In the genomic region with DNA sequence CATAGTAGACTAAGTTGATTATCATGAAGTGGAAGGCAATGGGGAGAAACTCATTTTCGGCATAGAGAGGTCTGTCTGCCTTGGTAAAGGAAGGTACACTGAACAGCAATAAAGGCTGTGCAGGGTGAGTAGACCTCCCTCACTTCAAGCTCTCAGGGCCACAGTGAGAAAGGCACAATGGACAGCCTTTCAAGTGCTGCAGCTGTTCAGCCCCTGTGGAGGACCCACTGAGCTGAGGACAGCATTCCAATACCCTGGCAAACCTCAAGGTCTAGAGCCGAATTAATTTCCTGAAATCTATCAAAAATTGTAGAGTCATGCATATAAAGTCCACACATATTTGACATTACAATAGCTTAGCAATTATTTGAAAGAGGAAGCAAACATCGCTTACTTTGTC, we compare ENCODE assay signal across 26 mouse cellular contexts.
"Had no signal": no experiment of that assay in that cellular context is flagged by ENCODE, and none has a peak within 500 bp of the region (broad histone marks: within the 10 kb centered on the region; RNA-seq: fewer than 3 reads in every experiment).

No protein-coding gene starts in this region.

- H3K4me1 ChIP-seq: heart, embryonic 10.5 days; heart, embryonic 12.5 days; hindbrain, embryonic 12.5 days; kidney, embryonic 15.5 days; liver, embryonic 13.5 days had no signal

- H3K4me3 ChIP-seq: gastrocnemius, adult 2 months; heart, embryonic 10.5 days; heart, embryonic 12.5 days; hindbrain, embryonic 10.5 days; hindbrain, embryonic 12.5 days; kidney, embryonic 15.5 days; layer of hippocampus, adult 2 months; left cerebral cortex, adult 2 months; limb, embryonic 13.5 days; liver, embryonic 13.5 days had no signal

- H3K36me3 ChIP-seq: heart, embryonic 10.5 days; heart, embryonic 12.5 days; hindbrain, embryonic 10.5 days; hindbrain, embryonic 12.5 days; kidney, embryonic 15.5 days; limb, embryonic 13.5 days; liver, embryonic 13.5 days had no signal

- DNase-seq: gastrocnemius, adult 2 months; gastrocnemius, postnatal 10 days; gastrocnemius, postnatal 25 days; heart, adult 18-20 months; heart, postnatal 10 days; heart, postnatal 4 days; kidney, adult 11 months; kidney, adult 2 months; kidney, adult 9 months; kidney, postnatal 14 days; kidney, postnatal 36 days; liver; liver, embryonic 13.5 days had no signal

- H3K27me3 ChIP-seq: heart, embryonic 12.5 days; hindbrain, embryonic 12.5 days; kidney, embryonic 15.5 days; limb, embryonic 13.5 days; liver, embryonic 13.5 days had no signal

- H3K9me3 ChIP-seq: heart, embryonic 10.5 days; heart, embryonic 12.5 days; hindbrain, embryonic 10.5 days; hindbrain, embryonic 12.5 days; kidney, embryonic 15.5 days; limb, embryonic 13.5 days; liver, embryonic 13.5 days had no signal

- H3K9ac ChIP-seq: heart, embryonic 12.5 days; hindbrain, embryonic 12.5 days; hindbrain, embryonic 14.5 days; kidney, embryonic 15.5 days; limb, embryonic 13.5 days; liver, embryonic 13.5 days had no signal

- H3K27ac ChIP-seq: gastrocnemius, adult 2 months; heart, embryonic 10.5 days; hindbrain, embryonic 10.5 days; hindbrain, embryonic 12.5 days; hindbrain, embryonic 14.5 days; kidney, embryonic 15.5 days; kidney, postnatal 0 days; layer of hippocampus, adult 2 months; left cerebral cortex, adult 2 months; limb, embryonic 13.5 days; liver, embryonic 13.5 days had no signal

- H3K4me2 ChIP-seq: heart, embryonic 12.5 days; hindbrain, embryonic 12.5 days; hindbrain, embryonic 14.5 days; kidney, embryonic 15.5 days; limb, embryonic 13.5 days; liver, embryonic 11.5 days; liver, embryonic 13.5 days had no signal

- ATAC-seq: hindbrain, embryonic 16.5 days; intestine, embryonic 16.5 days had no signal
